Mouse (Mus musculus): ENCODE data around the gene Tmeff1.

The Tmeff1 gene

DNA sequence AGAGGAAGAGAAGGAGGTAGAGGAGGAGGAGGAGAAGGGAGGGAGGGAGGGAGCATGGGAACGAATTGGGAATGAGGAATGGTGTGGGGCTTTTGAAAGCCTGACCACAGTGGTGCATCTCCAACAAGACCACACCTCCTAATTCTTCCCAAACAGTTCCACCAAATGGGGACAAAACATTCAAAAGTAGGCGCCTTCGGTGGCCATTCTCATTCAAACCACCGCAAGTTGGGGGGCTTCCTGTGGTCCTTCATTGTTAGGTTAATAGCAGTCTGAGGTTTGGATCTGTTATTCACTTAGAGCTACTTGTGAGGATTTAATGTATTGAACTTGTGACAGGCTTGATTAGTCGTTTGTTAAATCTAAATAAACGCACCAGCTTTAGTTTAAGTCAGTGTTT lies 40.0 kb downstream of the Tmeff1 start:
- DNase-seq, result no peak

DNA sequence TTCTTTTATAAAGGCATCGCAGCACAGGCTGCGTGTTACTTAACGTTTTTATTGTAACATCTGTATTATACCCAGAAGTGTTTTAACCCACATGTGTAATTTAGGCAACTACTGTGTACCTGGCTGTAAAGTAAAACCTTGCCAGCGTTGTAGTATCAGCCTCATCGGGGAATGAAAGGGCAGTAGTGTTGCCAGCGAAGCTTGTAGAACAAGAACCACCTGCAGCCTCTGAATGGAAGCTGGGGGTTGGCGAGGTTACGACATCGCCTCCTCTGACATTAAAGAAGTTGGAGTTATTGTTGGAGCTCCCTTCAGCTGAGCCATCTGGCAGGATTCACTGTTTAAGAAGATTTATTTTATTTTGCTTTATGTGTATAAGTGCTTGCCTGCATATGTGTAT lies 40.9 kb downstream of the Tmeff1 start:
- DNase-seq, result no peak

DNA sequence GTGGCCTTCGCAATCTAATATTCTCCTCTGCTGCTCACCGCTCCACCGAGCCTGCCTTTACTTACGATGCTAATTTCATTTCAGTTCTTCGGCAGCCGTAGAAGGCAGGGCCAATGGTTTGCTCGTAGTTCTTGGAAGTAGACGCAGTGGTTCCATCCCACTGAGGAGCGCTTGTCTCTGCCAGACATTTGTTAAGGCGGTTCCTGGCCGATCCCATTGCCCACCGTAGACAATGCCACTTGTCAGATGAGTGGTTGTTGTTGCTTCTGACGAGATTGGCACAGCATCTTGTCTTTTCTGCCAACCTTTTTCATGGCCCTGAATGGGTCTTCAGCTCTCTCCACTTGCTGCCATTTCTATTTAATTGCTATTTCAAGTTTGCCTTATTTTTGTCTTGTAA lies 44.5 kb downstream of the Tmeff1 start:
- DNase-seq, result no peak

DNA sequence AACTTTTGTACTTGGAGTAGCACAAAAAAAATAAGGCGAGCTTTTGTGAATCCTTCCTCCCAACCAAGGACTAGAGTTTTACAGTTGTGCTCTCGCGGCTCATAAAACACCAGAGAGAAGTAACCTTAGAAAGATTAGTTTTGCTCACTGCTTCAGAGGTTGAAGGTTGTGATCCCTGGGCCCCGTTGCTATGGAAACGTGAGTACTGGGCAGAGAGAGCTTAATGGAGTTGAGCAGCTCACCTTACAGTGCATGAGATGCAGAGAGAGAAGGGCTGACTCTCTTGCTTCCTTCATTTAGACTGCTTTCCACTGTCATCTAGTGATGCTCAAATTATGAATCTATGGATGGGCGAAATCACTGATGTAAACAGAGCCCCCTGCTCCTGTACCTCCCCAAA lies 48.6 kb downstream of the Tmeff1 start:
- no peak for DNase-seq

DNA sequence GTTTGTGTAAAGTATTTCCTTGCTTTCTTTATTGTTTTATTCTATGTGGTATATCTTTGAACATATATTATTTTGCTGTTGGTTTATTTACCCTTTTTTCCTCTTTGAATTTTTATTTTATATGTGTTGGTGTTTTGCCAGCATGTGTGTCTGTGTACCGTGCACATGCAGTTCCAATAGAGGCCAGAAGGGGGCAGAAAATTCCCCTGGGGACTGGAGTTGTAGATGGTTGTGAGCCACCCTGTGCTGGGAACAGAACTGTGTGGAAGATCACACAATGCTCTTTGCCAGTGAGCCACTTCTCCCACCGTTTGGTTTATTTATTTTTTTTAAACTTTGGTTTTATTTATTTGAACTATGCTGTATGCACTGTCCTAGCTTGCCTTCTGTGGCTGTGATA lies 49.1 kb downstream of the Tmeff1 start:
- DNase-seq, result no peak

DNA sequence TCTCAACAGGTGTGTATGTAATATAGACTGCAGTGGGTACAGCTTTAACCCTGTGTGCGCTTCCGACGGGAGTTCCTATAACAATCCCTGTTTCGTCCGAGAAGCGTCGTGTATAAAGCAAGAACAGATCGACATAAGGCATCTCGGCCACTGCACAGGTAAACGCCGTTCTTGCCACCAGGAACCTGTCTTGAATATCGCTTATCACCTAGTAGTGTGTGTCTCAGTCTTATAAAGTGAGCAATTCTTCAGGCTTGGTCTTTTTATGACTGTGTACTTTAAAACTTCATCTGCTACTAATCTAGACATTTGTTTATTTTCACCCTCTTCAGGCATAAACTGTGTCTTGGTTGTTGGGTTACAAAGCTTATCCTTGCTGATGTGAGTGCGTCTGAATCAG lies 51.9 kb downstream of the Tmeff1 start:
- no peak for DNase-seq

DNA sequence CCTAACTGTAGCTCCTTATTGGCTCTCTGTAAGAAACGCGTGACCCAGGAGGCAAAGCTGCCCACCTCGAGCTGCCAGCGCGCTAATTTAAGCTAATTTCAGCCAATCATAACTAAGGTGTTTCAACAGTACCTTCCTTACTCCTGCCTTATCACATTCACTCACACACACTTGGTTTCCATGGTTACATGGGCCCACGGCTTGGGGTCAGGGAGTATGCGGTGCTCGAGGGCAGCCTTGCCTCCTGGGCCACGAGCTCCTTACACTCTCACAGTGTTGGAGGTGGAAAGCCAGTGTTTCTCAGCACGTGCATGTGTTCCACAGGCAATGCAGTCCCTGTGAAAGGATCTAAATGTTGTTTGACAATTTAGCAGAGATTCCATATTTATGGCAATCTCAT lies 53.2 kb downstream of the Tmeff1 start:
- DNase-seq, result no peak

DNA sequence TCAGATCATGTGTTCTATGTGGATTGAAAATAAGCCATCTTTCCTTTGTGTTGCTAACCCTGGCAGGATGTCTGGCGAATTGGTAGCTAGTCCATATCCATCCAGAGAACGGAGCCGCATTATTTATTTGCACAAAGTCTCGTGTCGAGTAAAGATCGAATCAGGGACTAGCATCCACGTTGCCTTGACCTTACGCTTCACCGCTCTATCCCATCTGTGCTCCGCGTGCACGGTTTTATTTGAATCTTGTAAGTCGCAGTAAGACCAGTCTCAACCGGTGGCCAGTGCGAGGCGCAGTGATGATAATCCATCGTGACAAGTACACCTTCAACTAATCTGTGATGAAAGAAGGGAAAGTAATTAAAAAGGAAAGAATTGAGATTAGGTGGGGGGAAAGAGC lies 54.5 kb downstream of the Tmeff1 start:
- DNase-seq, result no peak

DNA sequence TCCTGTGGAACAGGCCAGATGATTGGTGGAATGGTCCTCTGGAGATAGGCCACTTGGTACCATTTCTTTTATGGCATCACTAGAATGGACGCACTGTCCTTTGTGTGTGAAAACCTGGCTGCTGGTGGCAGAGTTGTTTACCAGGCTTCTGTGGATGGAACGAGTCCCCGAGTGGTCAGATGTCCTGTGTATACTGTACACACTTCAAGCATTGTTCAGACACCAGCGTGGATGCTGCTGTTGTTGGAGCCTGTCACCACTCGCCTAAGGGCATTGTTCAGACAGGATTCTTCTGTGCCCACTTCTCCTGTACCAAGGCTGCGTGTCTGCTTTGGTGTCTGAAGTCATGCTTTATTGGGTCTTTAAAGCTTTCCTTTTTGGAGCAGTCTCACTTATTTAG lies 58.8 kb downstream of the Tmeff1 start:
- DNase-seq, result peak; percentile 26

DNA sequence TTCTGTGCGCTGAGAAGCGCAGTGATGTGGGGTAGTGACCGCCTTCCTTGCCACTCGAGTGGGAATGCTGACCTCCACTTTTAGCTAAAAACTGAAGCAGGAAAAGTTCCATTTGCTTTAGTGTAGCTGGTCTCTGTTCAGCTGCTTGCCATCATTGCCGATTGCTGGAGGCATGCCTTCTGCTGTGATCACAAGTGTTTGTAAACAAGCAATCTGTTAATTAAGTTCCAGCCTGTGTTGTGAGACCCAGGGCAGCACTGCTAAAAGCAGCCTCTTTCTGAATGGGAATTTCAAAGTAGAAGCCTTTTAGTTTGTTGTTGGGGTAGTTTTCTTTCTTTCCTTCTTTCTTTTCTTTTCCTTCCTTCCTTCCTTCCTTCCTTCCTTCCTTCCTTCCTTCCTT lies 61.2 kb downstream of the Tmeff1 start:
- DNase-seq, result no peak

DNA sequence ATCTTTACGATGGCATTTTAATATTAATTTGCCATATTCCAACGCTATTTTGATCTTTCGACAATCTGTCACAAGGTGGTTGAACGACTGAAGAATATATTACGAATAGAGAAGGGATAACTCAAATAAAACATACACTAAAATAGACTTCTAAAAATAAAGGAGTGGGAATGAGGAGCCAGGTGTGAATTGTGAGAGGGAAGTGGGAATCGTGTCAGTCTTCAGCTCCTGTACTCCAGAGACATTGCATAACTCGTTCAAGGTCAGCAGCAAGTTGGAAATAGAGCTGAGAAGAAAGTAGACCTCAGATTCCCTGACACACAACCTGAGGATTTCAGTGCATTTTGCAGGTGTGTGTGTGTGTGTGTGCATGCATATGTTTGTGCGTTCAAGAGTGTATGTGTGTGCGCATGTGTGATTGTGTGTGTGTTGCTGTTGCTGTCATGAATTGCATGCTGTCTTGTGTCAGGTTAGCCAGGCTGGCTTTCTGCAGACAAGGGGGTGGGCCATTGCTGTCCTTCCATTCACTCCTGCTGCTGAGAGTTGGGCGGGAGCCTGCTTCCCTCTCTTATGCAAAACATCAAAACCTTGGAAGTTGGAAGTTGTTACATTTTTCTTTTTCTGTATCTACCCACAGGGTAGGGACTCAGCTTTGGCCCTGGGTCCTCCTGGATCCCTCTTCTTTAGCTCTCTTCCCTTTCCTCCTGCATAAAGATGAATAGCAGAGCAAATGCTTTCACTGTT lies 65.8 kb downstream of the Tmeff1 start:
- DNase-seq, result no peak

DNA sequence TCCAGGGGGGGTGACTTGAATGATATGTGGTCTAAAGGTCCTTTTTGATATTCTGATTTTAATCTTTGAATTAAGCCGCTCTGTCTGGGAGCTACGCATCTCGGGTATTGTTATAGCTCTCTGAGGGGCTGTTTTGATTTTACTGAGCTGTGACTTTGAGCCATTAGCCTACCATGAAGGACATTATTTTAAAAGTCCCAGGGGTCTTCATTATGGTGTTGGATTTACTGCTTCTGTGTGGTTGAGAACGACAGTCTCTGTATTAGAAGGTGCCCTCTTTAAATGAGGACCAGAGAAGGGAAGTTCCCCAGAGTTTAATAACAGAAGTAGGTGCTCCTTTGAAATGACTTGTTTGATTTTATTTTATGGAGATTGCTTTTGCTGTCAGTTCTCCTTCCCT lies 69.1 kb downstream of the Tmeff1 start:
- no peak for DNase-seq

DNA sequence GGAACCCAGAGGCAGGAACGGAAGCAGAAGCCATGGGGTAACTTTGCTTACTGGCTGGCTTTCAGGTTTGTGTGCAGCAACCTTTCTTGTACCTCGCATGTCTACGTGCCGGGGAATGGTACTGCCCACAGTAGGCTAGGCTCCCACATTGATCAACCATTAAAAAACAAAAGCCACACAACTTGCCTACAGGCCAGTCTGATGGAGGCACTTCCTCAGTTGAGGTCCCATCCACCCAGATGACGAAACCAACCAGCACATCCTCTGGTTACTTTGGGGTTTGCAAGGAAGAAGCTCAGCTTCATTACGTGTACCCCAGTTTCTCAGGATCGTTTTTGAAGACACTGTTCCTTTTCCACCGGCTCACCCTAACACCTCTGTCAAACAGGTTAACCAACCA lies 71.6 kb downstream of the Tmeff1 start:
- DNase-seq, result no peak

DNA sequence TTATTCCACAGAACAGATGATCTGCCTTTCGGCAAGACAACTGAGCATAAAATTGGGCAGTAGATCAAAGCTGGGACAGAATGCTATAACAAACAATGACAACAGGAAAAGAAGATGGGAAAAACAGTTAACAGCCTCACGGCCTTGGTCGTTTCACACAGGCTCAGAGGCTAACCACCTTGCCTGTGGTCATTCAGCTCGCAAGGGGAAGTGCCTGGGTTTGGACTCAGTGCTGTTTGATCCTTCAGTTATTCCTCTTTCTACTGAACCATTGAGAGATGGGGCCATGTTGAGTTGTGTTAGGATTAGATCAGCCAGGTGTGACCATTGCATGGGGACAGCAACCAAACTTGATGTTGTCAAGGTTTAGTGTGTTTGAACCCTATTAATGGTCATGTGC lies 75.2 kb downstream of the Tmeff1 start:
- no peak for DNase-seq

DNA sequence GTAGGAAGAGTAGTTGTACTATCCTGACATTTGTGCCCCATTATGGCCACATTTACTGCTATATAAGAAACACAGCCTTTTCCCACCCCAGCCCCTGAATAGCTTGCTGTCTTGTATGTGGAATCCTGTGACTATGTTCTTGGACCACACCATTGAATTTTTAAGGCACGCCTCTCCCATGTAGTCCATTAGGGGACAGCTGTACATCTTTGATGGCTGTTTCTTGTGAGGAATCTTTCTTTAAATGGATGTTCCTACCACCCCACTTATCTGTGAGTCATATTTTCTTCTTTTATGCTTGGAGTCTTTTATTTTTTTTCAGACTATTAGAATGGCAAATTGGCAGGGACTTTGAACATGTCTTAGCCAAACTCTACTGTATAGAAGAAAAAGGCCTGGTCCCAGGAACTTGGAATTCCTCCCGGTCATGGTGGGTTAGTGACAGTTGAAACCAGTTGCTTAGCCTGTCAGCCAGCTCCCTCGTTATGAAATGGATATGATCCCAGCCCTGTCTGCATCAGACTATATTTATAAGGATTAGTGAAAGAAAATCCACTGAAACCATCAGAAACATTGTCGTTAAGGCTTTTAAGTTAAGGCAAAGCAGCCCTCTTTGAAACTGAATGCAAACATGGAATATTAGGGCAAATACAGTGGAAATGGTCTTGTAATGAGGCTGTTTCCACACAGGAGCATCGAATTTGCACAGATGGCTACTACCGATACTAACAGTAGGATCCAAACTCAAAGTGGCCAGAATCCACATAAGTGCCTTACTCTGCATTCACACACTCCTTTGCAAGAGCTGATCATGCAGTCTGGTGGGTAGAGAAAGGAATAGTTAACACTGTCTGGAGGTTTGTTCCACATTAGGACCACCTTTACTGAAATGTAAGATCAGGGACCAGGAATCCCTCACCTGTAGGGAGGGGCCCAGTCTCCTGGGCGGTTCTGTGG lies 75.9 kb downstream of the Tmeff1 start:
- no peak for DNase-seq

DNA sequence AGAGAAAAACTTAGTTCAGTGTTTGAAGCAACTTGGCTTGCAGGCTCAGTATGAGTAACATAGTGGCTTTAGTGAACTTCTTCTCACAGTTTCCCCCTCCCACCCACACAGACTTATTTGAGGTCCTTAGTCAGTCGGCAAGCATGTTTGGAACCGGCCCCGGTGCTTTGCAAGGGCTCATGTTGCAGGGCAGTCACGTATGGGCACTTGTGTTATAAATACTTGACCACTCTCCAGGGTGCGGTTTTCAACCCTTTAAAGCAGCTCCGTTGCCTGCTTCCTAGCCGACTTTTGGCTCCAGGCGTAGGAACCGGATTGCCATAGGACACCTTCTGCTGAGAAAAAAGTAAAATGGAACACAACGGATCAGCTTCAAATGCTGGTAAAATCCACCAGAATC lies 78.3 kb downstream of the Tmeff1 start, which contains the start of gene Cavin4:
Gene Cavin4, plus strand, starts transcription at position 244 of the 400 bp plus-strand sequence.
- DNase-seq, result no peak

DNA sequence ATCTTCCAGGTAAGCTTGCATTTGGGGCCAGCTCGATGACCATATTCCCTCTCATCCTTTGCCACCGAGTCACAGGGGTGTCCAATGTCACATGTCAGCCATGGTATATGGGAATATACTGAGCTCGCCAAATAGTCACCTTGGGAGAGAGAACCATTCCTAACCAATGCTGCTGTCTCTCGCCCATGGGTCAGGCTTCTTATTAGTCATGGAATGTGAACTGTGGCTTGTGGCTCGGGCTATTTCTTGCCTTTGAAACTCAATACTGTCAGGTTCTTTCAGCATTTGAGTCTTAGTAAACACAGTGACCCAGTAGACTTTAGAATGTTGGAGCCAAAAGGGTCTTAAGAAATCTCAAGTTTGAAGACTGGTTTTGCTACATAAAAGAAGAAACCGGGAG lies 79.0 kb downstream of the Tmeff1 start:
- DNase-seq, result no peak

DNA sequence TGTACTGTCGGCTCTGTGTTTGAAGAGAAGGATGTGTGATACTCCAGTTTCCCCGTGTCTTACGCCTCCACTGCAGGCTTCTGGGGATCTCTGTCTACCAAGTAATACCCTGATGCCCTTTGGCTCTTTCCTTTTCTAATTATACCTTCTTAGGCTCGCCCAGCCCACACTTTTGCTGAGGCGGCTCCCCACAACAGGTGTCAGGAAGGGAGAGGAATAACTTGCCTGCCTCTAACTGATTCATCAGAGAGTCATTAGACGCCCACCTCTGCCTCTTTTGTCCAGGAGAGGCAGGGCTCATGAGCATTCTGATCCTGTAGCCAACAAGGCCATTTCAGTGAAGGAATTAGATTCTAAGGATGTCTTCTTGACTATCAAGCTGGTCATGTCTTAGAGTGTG lies 82.3 kb downstream of the Tmeff1 start:
- DNase-seq, result no peak

DNA sequence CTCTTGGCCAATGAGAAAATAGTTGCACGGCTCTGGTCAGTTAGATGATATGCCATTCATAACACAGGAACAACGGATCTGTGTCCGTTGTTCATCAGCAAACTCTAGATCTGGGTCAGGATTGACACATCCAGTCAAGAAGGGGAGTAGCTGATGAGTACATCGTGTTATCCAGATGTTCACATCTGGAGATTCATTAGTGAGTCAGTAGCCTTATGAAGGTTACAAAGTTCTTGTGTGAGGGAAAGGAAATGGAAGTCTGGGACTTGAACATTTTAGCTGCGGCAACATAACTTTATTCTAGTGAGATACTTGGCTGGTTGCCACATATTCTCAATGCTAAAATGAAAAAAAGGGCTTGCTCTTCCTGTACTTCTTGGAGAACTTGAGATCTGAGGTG lies 87.9 kb downstream of the Tmeff1 start:
- no peak for DNase-seq

DNA sequence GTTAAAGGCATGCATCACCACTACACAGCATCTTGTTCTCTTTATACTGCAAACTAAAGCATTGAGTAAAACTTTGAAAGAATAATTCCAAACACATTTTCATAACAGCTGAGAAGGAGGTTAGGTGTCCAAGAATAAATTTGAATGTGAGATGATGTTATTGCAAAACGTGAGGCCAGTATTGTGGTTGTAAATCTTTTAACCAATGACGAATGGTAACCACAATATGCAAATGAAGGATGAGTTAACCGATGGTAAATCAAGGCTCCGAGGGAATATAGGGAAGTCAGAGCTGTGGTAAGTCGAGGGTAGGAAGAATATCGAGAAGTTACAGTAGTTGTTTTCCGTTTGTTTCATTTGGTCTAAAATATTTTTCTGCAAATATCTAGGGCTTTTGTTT lies 89.4 kb downstream of the Tmeff1 start:
- no peak for DNase-seq

DNA sequence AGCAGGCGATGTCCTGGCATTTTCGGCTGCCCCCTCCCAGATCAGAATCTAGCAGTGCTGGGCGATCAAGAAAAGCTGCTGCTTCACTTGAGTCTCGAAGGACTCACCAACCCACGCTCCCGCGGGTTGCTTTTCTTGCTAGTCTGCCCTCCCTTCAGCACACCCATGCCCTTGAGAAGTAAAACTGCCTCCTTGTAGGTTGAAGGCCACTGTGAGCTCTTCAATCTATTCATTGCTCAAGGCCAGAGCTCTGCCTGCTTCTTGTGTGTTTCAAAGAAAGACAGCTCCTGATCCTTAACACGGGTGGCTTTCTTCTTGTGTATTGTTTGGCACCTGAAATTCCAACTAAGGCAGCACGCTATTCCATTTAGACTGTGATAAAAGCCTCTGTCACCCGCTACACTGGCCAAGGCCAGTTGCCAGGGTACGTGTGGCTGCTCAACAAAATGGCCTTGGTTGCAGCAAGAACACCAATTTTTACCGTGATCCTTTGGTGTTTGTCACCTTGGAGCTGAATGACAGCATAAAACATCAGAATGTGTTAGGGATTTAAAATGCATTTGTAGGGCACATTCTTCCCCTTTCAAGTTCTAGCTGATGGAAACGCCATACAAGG lies 91.7 kb downstream of the Tmeff1 start:
- DNase-seq, result no peak

DNA sequence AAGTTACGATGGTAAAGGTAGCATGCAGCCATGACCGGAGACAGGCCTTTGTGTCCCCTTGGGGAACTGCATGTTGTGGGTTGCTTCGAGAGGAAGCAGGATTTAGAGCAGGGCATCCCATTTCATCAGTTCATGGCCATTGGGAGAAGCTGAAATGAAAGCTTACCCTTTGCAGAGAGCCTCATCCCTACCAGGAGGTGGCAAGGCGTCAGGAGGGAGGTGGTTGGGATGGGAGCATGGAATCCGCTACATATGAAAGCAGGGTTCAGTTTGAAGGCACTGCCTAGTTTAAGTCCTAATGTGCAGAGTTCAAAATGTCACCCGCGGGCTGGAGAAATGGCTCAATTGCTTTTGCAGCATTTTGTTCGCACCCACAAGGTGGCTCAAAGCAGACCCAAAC lies 92.3 kb downstream of the Tmeff1 start:
- DNase-seq, result no peak

DNA sequence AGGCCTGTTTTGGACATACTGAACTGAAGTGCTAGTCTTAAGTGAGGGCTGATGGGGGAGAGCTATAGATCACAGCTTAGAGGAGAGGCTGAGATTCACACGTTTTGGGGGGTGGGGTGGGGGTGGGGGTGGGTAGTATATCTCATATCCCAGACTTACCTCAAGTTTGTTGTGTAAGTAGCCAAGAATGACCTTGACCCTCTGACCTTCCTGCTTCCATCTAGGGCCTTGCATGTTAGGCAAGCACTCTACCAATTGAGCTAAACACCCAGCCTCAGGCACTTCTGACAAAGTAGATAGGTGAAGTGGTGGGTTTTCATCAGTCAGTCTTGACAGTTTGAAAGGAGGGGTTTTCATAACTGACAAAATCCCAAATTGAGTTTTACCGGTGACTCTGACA lies 92.8 kb downstream of the Tmeff1 start:
- no peak for DNase-seq

DNA sequence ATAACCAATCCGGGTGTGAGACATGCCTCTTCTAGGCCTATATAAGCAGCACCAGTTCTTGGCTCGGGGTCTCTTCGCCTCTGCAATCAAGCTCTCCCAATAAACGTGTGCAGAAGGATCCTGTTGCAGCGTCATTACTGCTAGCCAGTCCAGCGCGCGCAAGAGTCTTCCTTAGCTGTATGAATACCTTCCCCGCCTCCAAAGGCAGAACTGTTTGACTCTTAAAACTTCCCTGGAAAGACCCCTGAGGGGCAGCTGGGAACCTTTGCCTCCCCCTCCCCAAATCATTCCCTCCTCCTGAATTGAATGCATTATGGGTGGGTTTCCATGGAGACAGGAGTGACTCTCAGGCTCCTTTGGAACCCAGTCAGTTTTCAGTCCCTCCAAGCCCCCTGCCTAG lies 93.8 kb downstream of the Tmeff1 start:
- DNase-seq, result no peak
